Mouse (Mus musculus): Measurements from ENCODE around the gene Slc39a13.
"Not testable (repeated sequence)": the region's sequence is repeated elsewhere in the genome, so short reads cannot be mapped to it uniquely, and the experiment has no call there.

The Slc39a13 gene

DNA sequence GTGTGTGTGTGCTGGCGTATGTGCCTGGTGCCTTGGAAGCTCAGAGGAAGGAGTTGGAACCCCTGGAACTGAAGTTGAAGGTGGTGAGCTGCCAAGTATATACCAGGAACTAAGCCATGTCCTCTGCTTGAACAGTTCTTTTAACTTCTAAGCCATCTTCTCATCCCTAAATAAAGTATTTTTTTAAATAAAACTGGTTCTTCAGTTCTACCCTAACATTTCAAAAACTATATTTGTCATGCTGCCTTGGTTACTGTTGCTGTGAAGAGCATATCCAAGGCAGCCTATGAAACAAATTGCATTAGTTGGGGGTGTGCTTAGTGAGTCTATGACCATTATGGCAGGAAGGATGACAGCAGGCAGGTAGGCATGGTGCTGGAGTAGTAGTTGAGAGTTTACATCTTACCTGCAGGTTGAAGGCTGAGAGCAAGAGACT, 45.1 kb downstream of the Slc39a13 start:
- no peak for DNase-seq (ENCODE audit: low spot score)

- DNase-seq (ENCODE audit: low spot score), result no peak
Observed at GRCm38 (mm10) chr2:91023956-91024355, 46.3 kb downstream of the Slc39a13 start.

GRCm38 (mm10) chr2:91023131-91023530, 47.1 kb downstream of the Slc39a13 start:
- no peak for DNase-seq (ENCODE audit: low spot score)

GRCm38 (mm10) chr2:91022266-91022665, 48.0 kb downstream of the Slc39a13 start:
- not testable (repeated sequence) for DNase-seq (ENCODE audit: low spot score)

- no peak for DNase-seq (ENCODE audit: low spot score)
Observed at GRCm38 (mm10) chr2:91019911-91020310, 50.3 kb downstream of the Slc39a13 start.

GRCm38 (mm10) chr2:91018061-91018788, 52.0 kb downstream of the Slc39a13 start:
- DNase-seq (ENCODE audit: low spot score), result no peak

- no peak for DNase-seq (ENCODE audit: low spot score)
Observed at GRCm38 (mm10) chr2:91015386-91015785, 54.8 kb downstream of the Slc39a13 start.

GRCm38 (mm10) chr2:91013881-91014280, 56.3 kb downstream of the Slc39a13 start:
- DNase-seq (ENCODE audit: low spot score), result no peak
